Mouse (Mus musculus) lung, postnatal 36 days (tissue): ENCODE data around the gene Jade2.
A peak's percentile ranks its signal among the peaks of the same experiment; 100 is the strongest.
"Not testable (repeated sequence)": the region's sequence is repeated elsewhere in the genome, so short reads cannot be mapped to it uniquely, and the experiment has no call there.

Experiments used
- DNase-seq: peaks from one replicate; pipeline ENCODE4 v3.0.0; 2022; ENCODE audit warnings: mixed read lengths

Jade2 gene

DNA sequence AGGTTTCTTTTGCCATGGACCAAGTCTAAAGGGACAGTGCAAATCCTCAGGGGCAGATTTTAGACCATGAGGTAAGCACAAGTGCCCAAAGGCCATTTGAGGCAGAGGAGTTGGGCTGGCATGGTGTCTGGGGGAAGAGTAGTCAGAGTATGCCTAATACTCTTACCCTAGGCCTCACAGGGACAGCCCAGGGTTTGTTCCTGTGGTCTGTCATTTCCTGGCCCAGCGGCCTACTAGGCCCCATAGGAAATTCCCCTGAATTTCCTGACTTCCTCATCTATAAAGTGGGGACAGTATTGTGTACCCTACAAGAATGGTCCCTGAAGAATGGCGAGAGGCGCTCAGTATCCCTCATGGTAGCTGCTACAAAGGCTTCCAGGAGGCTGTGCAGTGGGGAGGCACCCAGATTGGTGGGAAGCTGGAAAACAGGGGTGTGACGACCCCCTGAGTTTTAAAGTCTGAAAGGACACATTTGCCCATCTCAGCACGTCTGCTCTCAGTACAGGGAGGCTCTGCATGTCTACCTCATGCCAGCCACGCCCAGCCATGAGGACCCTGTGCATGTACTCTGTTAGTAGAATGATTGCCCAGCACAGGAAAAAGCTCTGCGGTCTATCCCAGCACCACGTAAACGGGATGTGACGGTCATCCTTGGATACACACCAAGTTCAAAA lies 23.9 kb downstream of the Jade2 start:
- DNase-seq, result no peak

GRCm38 (mm10) chr11:51832992-51833391 lies 24.5 kb downstream of the Jade2 start:
- no peak for DNase-seq

DNA sequence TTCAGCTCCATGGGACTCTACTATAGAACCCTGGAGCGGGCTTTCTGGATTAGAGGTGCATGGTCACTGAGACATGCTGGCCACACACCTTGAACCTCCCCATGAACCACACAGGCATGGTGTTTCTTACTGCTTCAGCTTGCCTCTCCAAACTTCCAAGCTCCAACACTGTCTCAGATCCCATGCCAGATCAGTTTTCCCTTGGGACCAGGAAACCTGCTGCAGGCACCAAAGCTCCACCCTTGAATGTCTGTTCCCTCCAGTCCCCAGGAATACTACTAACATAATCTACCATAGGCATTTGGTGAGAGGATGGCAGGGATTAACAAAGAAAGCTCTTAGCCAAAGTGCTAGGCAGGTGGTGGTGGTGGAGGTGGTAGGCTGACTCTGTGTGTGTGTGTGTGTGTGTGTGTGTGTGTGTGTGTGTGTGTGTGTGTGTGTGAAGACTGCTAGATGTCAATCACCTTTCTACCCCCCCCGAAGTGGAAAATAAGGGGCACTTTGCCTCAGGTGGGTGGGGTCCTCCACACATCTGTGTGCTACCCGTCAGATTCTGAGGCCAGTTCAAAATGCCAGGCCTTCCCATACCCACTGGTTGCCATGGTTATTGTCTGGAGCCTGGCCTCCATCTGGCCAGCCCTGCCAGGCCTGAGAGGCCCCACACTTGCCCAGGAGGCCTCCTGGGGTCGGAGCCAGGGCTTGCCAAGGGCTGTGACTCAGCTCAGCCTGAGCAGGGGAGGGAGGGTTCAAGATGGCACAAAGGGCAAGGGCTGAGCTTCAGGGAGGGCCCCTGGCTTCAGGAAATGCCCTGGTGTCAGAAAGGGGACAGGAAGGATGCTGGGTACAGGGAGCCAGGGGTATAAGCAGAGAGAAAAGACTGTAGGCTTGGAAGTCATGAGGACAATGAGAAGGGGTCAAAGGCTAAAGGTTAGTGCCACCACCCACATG lies 25.2 kb downstream of the Jade2 start:
- DNase-seq, result peak; percentile 48

GRCm38 (mm10) chr11:51824867-51825424 lies 32.5 kb downstream of the Jade2 start:
- DNase-seq, result peak; percentile 57

- peak; percentile 82 for DNase-seq
Observed at GRCm38 (mm10) chr11:51823963-51824753, 33.3 kb downstream of the Jade2 start.

GRCm38 (mm10) chr11:51823271-51823670 lies 34.2 kb downstream of the Jade2 start:
- no peak for DNase-seq

- no peak for DNase-seq
Observed at GRCm38 (mm10) chr11:51822736-51823135, 34.7 kb downstream of the Jade2 start.

- peak; percentile 92 for DNase-seq
Observed at GRCm38 (mm10) chr11:51820861-51821260, 36.6 kb downstream of the Jade2 start.

DNA sequence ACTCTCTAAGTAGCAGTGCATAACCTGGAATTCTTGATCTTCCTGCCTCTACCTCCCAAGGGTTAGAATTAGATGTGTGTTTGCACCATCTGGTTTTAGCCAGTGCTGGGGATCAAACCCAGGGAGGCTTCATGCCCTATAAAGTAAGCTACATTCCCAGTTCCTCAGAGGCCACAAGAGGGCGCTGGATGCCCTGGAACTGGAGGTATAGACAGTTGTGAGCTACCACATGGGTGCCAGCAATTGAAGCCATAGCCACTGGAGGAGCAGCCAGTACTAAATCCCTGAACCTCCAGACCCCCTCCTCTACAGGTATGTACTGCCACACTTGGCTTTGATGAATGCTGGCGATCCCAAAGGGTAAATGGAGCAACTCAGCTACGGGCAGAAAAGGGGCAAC lies 37.5 kb downstream of the Jade2 start:
- DNase-seq, result peak; percentile 84

DNA sequence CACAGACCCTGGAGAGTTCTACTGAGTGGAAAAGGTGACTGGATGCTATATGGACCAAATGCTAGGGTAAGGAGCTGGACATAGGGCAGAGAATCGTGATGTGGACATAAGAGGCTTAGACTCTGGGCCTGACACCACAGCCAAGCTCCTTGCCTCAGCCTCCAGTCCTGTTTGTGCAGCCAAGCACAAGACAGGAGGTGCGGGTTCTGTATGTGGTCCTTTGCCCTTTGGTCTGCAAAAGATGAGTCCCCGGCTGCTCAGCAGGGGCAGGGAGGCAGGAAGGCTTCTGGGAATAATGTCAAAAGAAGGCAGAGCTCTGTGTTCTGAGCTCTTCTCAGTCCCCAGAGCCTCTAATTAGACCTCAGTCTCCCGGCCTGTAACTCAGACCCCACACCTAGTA lies 38.6 kb downstream of the Jade2 start:
- DNase-seq, result no peak

DNA sequence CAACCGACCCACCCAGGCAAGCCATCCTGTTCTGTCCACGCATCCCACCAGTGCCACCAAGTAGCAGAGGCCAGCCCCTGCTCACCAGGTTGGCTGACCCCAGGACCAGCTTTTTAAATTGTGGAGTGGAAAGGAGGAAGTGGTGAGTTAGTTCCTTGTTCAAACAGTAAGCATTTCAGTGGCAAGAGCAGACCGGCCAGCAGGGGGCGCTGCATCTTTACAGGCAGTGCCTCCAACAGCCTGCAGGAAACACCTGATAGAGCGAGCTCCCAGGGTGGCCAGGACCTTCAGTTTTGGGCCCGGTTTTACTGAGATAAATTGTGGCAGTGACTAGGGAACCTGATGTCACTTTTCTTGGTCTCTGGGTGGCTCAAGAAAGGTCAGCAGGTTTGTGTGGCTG lies 39.7 kb downstream of the Jade2 start:
- peak; percentile 97 for DNase-seq

GRCm38 (mm10) chr11:51812022-51812546 lies 45.4 kb downstream of the Jade2 start:
- DNase-seq, result no peak

- peak; percentile 30 for DNase-seq
Observed at GRCm38 (mm10) chr11:51811230-51811629, 46.2 kb downstream of the Jade2 start.

DNA sequence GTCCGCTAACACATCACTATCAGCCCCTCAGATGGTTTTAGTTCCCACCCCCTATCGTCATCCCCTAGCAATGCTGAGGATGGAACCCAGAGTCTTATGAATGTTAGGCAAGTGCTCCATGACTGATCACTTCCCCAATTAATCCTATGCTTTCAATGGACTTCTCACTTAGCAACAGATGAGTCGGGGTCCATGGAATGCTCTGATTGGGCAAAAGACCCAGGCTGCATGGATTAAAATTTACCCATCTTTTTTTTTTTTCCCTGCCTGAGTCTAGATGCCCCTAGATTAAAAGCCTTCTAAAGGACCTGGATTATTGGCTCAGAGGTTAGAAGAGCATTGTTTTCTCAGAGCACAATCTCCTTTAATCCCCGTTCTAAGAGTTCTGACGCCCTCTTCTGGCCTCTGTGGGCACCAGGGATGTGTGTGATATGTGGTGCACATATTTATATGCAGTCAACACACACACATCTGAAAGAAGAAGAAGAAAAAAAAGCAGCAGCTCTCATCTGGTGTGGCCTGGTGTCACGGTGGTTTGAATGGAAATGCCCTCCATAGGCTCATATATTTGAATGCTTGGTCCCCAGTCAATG lies 47.7 kb downstream of the Jade2 start:
- DNase-seq, result peak; percentile 83

DNA sequence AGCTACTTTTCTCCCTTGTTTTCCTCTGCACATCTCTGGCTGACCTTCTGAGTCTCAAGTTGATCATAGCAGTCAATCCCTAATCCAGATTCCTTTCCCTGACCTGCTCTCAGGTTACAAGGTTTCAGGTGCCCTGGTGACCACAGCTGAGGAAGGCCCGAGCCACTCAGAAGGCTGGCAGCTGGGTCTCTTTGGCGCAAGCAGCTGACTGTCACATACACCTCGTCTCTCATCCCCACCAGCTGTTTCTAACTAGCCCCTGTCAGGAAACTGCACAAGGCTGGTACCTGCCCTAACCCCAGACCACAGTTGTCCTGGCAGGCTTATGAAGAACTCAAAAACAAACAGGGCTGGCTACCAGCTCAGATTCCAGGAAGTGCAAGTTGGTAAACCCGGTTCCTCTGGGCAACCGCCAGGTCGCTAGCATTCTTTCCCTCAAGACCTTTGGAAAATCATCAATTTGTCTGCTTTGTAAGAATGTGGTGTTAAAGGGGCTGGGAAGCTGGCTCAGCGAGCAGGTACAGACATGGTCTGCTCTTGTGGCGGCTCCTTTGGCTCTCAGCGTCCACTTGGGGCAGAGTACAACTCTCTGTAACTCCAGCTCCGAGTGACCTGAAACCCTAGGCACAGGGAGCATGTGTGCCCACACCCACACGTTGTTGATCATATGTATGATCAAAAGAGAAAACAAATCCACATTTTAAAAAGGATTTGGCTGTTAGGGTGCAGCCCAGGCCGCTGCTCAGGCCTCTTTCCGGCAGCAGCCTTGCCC lies 50.2 kb downstream of the Jade2 start:
- DNase-seq, result peak; percentile 33

- peak; percentile 95 for DNase-seq
Observed at GRCm38 (mm10) chr11:51805221-51805981, 52.1 kb downstream of the Jade2 start.

- DNase-seq, result peak; percentile 64
Observed at GRCm38 (mm10) chr11:51800634-51801325, 56.7 kb downstream of the Jade2 start.

- DNase-seq, result peak; percentile 46
Observed at GRCm38 (mm10) chr11:51796272-51796671, 61.2 kb downstream of the Jade2 start.

DNA sequence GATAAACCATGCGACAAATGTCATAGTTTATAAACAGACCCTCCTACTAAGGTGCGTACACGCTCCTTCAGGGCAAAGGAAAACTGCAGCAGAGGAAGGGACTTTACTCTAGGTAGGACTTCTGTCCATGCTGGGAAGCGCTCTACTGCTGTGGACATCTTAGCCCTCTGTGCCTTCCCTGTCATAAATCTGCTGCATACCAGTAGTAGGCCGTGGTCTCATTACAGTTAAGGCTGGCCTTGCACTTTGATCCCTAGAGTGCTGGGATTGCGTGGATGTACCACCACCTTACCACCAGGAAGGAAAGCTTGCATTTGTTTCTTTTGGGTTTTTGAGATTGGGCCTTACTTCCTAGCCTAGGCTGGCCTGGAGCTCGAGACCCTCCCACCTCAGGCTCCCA lies 66.8 kb downstream of the Jade2 start:
- DNase-seq, result no peak

- DNase-seq, result not testable (repeated sequence)
Observed at GRCm38 (mm10) chr11:51789735-51790134, 67.7 kb downstream of the Jade2 start.
